Mouse (Mus musculus): Measurements from ENCODE around the gene Gabarapl1. TPM values are rescaled to one million over a fixed set of nuclear protein-coding genes. Genes with fewer than 3 reads are reported as not detected.

Gabarapl1 gene
- polyA plus RNA-seq, 1 experiment from 2014 or later, result 16.5 TPM

- H3K4me3 ChIP-seq (ENCODE audit: low read depth, low read length), result no peak overlapping the region
- peak; percentile 59 for DNase-seq (ENCODE audit: low spot score)
These were observed 20.1 kb upstream of the Gabarapl1 start for GRCm38 (mm10) chr6:129512868-129513267.

GRCm38 (mm10) chr6:129513409-129513808 lies 19.6 kb upstream of the Gabarapl1 start:
- H3K4me3 ChIP-seq (ENCODE audit: low read depth, low read length), result no peak overlapping the region
- H3K4me1 ChIP-seq (replicated peaks; ENCODE audit: control insufficient read depth, insufficient read depth, low read length), result peaks cover 22% of the 10 kb centered on the region
- H3K36me3 ChIP-seq (ENCODE audit: control insufficient read depth, insufficient read depth, low read length), result no peaks in the 10 kb centered on the region
- no peak overlapping the region for H3K4me2 ChIP-seq (ENCODE audit: low read length)
- no peaks in the 10 kb centered on the region for H3K27me3 ChIP-seq (replicated peaks; ENCODE audit: control insufficient read depth, insufficient read depth, low read length)
- no peak for DNase-seq (ENCODE audit: low spot score)
- WGBS, result 24% methylated on average over 1 of the region's 1 CpGs
- H3K9me3 ChIP-seq (ENCODE audit: control insufficient read depth, low read length), result no peaks in the 10 kb centered on the region
- ATAC-seq (replicated peaks; ENCODE audit: low FRiP score, low TSS enrichment, low read depth), result peak; percentile 77
- no peak overlapping the region for H3K9ac ChIP-seq (ENCODE audit: low read length)
- peak overlapping the region; percentile 54 for H3K27ac ChIP-seq (ENCODE audit: low read depth)

More at GRCm38 (mm10) chr6:129512868-129513267, 20.1 kb upstream of the Gabarapl1 start:
- ATAC-seq (replicated peaks; ENCODE audit: low FRiP score, low TSS enrichment, low read depth), result 0 out of 2 replicates have a peak, but pooled peaks have one; percentile 36
- peak overlapping the region; percentile 54 for H3K27ac ChIP-seq (ENCODE audit: low read depth)
- WGBS, result 33% methylated on average over 8 of the region's 8 CpGs
- peak overlapping the region; percentile 15 for H3K4me2 ChIP-seq (ENCODE audit: low read length)
- H3K4me1 ChIP-seq (replicated peaks; ENCODE audit: control insufficient read depth, insufficient read depth, low read length), result peaks cover 22% of the 10 kb centered on the region
- H3K9ac ChIP-seq (ENCODE audit: low read length), result no peak overlapping the region
- H3K36me3 ChIP-seq (ENCODE audit: control insufficient read depth, insufficient read depth, low read length), result no peaks in the 10 kb centered on the region
- no peaks in the 10 kb centered on the region for H3K27me3 ChIP-seq (replicated peaks; ENCODE audit: control insufficient read depth, insufficient read depth, low read length)
- H3K9me3 ChIP-seq (ENCODE audit: control insufficient read depth, low read length), result no peaks in the 10 kb centered on the region

- no peak overlapping the region for H3K9ac ChIP-seq (ENCODE audit: low read length)
- H3K27me3 ChIP-seq (replicated peaks; ENCODE audit: control insufficient read depth, insufficient read depth, low read length), result no peaks in the 10 kb centered on the region
- H3K9me3 ChIP-seq (ENCODE audit: control insufficient read depth, low read length), result no peaks in the 10 kb centered on the region
- H3K27ac ChIP-seq (ENCODE audit: low read depth), result no peak overlapping the region
- no peak for ATAC-seq (replicated peaks; ENCODE audit: low FRiP score, low TSS enrichment, low read depth)
- H3K4me3 ChIP-seq (ENCODE audit: low read depth, low read length), result no peak overlapping the region
- H3K36me3 ChIP-seq (ENCODE audit: control insufficient read depth, insufficient read depth, low read length), result no peaks in the 10 kb centered on the region
- H3K4me1 ChIP-seq (replicated peaks; ENCODE audit: control insufficient read depth, insufficient read depth, low read length), result peaks cover 22% of the 10 kb centered on the region
- DNase-seq (ENCODE audit: low spot score), result no peak
- WGBS, result 71% methylated on average over 2 of the region's 2 CpGs
- no peak overlapping the region for H3K4me2 ChIP-seq (ENCODE audit: low read length)
These were observed 18.6 kb upstream of the Gabarapl1 start for GRCm38 (mm10) chr6:129514376-129514775.

GRCm38 (mm10) chr6:129515068-129515467 lies 17.9 kb upstream of the Gabarapl1 start:
- H3K9ac ChIP-seq (ENCODE audit: low read length), result no peak overlapping the region
- H3K4me1 ChIP-seq (replicated peaks; ENCODE audit: control insufficient read depth, insufficient read depth, low read length), result peaks cover 22% of the 10 kb centered on the region
- no peak for DNase-seq (ENCODE audit: low spot score)
- no peak overlapping the region for H3K4me2 ChIP-seq (ENCODE audit: low read length)
- no peaks in the 10 kb centered on the region for H3K9me3 ChIP-seq (ENCODE audit: control insufficient read depth, low read length)
- 69% methylated on average over 3 of the region's 3 CpGs for WGBS
- no peak overlapping the region for H3K4me3 ChIP-seq (ENCODE audit: low read depth, low read length)
- no peak for ATAC-seq (replicated peaks; ENCODE audit: low FRiP score, low TSS enrichment, low read depth)
- no peaks in the 10 kb centered on the region for H3K27me3 ChIP-seq (replicated peaks; ENCODE audit: control insufficient read depth, insufficient read depth, low read length)
- no peak overlapping the region for H3K27ac ChIP-seq (ENCODE audit: low read depth)
- H3K36me3 ChIP-seq (ENCODE audit: control insufficient read depth, insufficient read depth, low read length), result no peaks in the 10 kb centered on the region

- Histone ChIP-seq H3K4me1 (replicated peaks; ENCODE audit: control insufficient read depth, insufficient read depth, low read length) (peaks cover 22% of the 10 kb centered on the region), H3K4me3 (ENCODE audit: low read depth, low read length) (no peak overlapping the region), H3K9ac (ENCODE audit: low read length) (no peak overlapping the region), H3K36me3 (ENCODE audit: control insufficient read depth, insufficient read depth, low read length) (no peaks in the 10 kb centered on the region), H3K4me2 (ENCODE audit: low read length) (no peak overlapping the region), H3K27ac (ENCODE audit: low read depth) (no peak overlapping the region), H3K9me3 (ENCODE audit: control insufficient read depth, low read length) (no peaks in the 10 kb centered on the region), H3K27me3 (replicated peaks; ENCODE audit: control insufficient read depth, insufficient read depth, low read length) (no peaks in the 10 kb centered on the region)
- no peak for ATAC-seq (replicated peaks; ENCODE audit: low FRiP score, low TSS enrichment, low read depth)
- DNase-seq (ENCODE audit: low spot score), result no peak
- WGBS, result 91% methylated on average over 10 of the region's 10 CpGs
These were observed 16.6 kb upstream of the Gabarapl1 start for GRCm38 (mm10) chr6:129516388-129516787.

- H3K9ac ChIP-seq (ENCODE audit: low read length), result no peak overlapping the region
- peaks cover 12% of the 10 kb centered on the region for H3K4me1 ChIP-seq (replicated peaks; ENCODE audit: control insufficient read depth, insufficient read depth, low read length)
- no peaks in the 10 kb centered on the region for H3K9me3 ChIP-seq (ENCODE audit: control insufficient read depth, low read length)
- H3K36me3 ChIP-seq (ENCODE audit: control insufficient read depth, insufficient read depth, low read length), result no peaks in the 10 kb centered on the region
- no peak overlapping the region for H3K27ac ChIP-seq (ENCODE audit: low read depth)
- H3K4me2 ChIP-seq (ENCODE audit: low read length), result no peak overlapping the region
- WGBS, result 50% methylated on average over 2 of the region's 2 CpGs
- H3K4me3 ChIP-seq (ENCODE audit: low read depth, low read length), result no peak overlapping the region
- H3K27me3 ChIP-seq (replicated peaks; ENCODE audit: control insufficient read depth, insufficient read depth, low read length), result no peaks in the 10 kb centered on the region
- no peak; the same call in 1 of the 2 replicates for ATAC-seq (replicated peaks; ENCODE audit: low FRiP score, low TSS enrichment, low read depth)
- no peak for DNase-seq (ENCODE audit: low spot score)
These were observed 15.1 kb upstream of the Gabarapl1 start for GRCm38 (mm10) chr6:129517752-129518408.

GRCm38 (mm10) chr6:129526069-129526468 lies 6.9 kb upstream of the Gabarapl1 start:
- DNase-seq (ENCODE audit: low spot score) (no peak), ATAC-seq (replicated peaks; ENCODE audit: low FRiP score, low TSS enrichment, low read depth) (no peak)
- Histone ChIP-seq H3K4me3 (ENCODE audit: low read depth, low read length) (no peak overlapping the region), H3K9me3 (ENCODE audit: control insufficient read depth, low read length) (no peaks in the 10 kb centered on the region), H3K27ac (ENCODE audit: low read depth) (no peak overlapping the region), H3K4me2 (ENCODE audit: low read length) (no peak overlapping the region), H3K36me3 (ENCODE audit: control insufficient read depth, insufficient read depth, low read length) (no peaks in the 10 kb centered on the region), H3K9ac (ENCODE audit: low read length) (no peak overlapping the region), H3K4me1 (replicated peaks; ENCODE audit: control insufficient read depth, insufficient read depth, low read length) (no peaks in the 10 kb centered on the region), H3K27me3 (replicated peaks; ENCODE audit: control insufficient read depth, insufficient read depth, low read length) (no peaks in the 10 kb centered on the region)

GRCm38 (mm10) chr6:129527416-129527815 lies 5.5 kb upstream of the Gabarapl1 start:
- no peak for ATAC-seq (replicated peaks; ENCODE audit: low FRiP score, low TSS enrichment, low read depth)
- Histone ChIP-seq H3K27ac (ENCODE audit: low read depth) (no peak overlapping the region), H3K4me1 (replicated peaks; ENCODE audit: control insufficient read depth, insufficient read depth, low read length) (peaks cover 1% of the 10 kb centered on the region; the same call in 1 of the 2 replicates), H3K9me3 (ENCODE audit: control insufficient read depth, low read length) (no peaks in the 10 kb centered on the region), H3K4me2 (ENCODE audit: low read length) (no peak overlapping the region), H3K27me3 (replicated peaks; ENCODE audit: control insufficient read depth, insufficient read depth, low read length) (no peaks in the 10 kb centered on the region), H3K4me3 (ENCODE audit: low read depth, low read length) (no peak overlapping the region), H3K36me3 (ENCODE audit: control insufficient read depth, insufficient read depth, low read length) (no peaks in the 10 kb centered on the region), H3K9ac (ENCODE audit: low read length) (no peak overlapping the region)
- no peak for DNase-seq (ENCODE audit: low spot score)
- whole genome bisulfite sequencing, result 93% methylated on average over 2 of the region's 2 CpGs

- Histone ChIP-seq H3K36me3 (ENCODE audit: control insufficient read depth, insufficient read depth, low read length) (no peaks in the 10 kb centered on the region), H3K9ac (ENCODE audit: low read length) (no peak overlapping the region), H3K9me3 (ENCODE audit: control insufficient read depth, low read length) (no peaks in the 10 kb centered on the region), H3K27ac (ENCODE audit: low read depth) (no peak overlapping the region), H3K4me3 (ENCODE audit: low read depth, low read length) (no peak overlapping the region), H3K27me3 (replicated peaks; ENCODE audit: control insufficient read depth, insufficient read depth, low read length) (no peaks in the 10 kb centered on the region), H3K4me1 (replicated peaks; ENCODE audit: control insufficient read depth, insufficient read depth, low read length) (peaks cover 13% of the 10 kb centered on the region), H3K4me2 (ENCODE audit: low read length) (no peak overlapping the region)
- 69% methylated on average over 1 of the region's 1 CpGs for WGBS
- ATAC-seq (replicated peaks; ENCODE audit: low FRiP score, low TSS enrichment, low read depth) (no peak), DNase-seq (ENCODE audit: low spot score) (no peak)
These were observed 3.4 kb upstream of the Gabarapl1 start for GRCm38 (mm10) chr6:129529605-129530004.

Data from intestine, embryonic 14.5 days (tissue).